Mouse (Mus musculus) embryonic stem cell, embryonic (primary cell): ENCODE measurements around the gene Ppp2r3c.

Source experiments
- CTCF ChIA-PET, 4 experiments: fragments of 300-600 bp in 2 of 4; fragments of 350-600 bp in 2 of 4; sonication (Branson Sonifier 250); formaldehyde crosslinking; loops; one replicate each; lab custom pipeline; 2022; ENCODE audit warnings: inconsistent platforms in 2 of 4; lab: Charles Lee
- POLR2A ChIA-PET, 4 experiments: fragments of 300-600 bp in 2 of 4; fragments of 350-600 bp in 2 of 4; sonication (Branson Sonifier 250); formaldehyde crosslinking; loops; one replicate each; lab custom pipeline; 2022; ENCODE audit warnings: antibody characterized with exemption in 4 of 4, inconsistent platforms in 1 of 4; lab: Charles Lee

Gene Ppp2r3c

GRCm38 (mm10) chr12:55302485-55303441 is at the start of gene Ppp2r3c:
TSS of gene Ppp2r3c (minus strand) at chr12:55302998.
- CTCF ChIA-PET, result interaction anchor here (0.5 to 1.5 kb wide), 9 partner anchors 8 to 1681 kb away, joined by 3 to 8 read pairs (median 3); partner anchors contain the start of gene Cfl2 (in 1 of the 4)
- POLR2A ChIA-PET, result interaction anchor here (0.5 to 4.7 kb wide), 65 partner anchors 8 to 534 kb away, joined by 3 to 46 read pairs (median 4); partner anchors contain the start of genes 2700097O09Rik (in 2 of the 4), Brms1l (in 2 of the 4), Srp54a (in 2 of the 4) and Aldoart2 (in 1 of the 4)

GRCm38 (mm10) chr12:55344583-55344982 is 41.8 kb upstream of the Ppp2r3c start:
- ChIA-PET CTCF (interaction anchor here in 1 of 4 experiments (1.0 kb wide), 1 partner anchor 10 kb away, joined by 5 read pairs; no protein-coding TSS in a partner anchor), POLR2A (interaction anchor here in 3 of 4 experiments (0.6 to 1.6 kb wide), 5 partner anchors 10 to 514 kb away, joined by 3 to 5 read pairs (median 3); no protein-coding TSS in a partner anchor)

- POLR2A ChIA-PET, result interaction anchor here in 3 of 4 experiments (0.7 to 1.6 kb wide), 7 partner anchors 11 to 176 kb away, joined by 3 to 6 read pairs (median 4); no protein-coding TSS in a partner anchor
Observed at GRCm38 (mm10) chr12:55343998-55344397, 41.2 kb upstream of the Ppp2r3c start.

GRCm38 (mm10) chr12:55343045-55343444 is 40.2 kb upstream of the Ppp2r3c start:
- ChIA-PET POLR2A (interaction anchor here in 2 of 4 experiments (0.6 to 1.6 kb wide), 2 partner anchors 8 to 24 kb away, joined by 3 to 6 read pairs; no protein-coding TSS in a partner anchor), CTCF (interaction anchor here in 3 of 4 experiments (0.6 to 1.0 kb wide), 3 partner anchors 13 to 27 kb away, joined by 3 to 11 read pairs (median 3); no protein-coding TSS in a partner anchor)

More at GRCm38 (mm10) chr12:55343998-55344397, 41.2 kb upstream of the Ppp2r3c start:
- CTCF ChIA-PET, result interaction anchor here (0.6 to 1.0 kb wide), 5 partner anchors 8 to 46 kb away, joined by 3 to 5 read pairs (median 3); no protein-coding TSS in a partner anchor

GRCm38 (mm10) chr12:55338490-55338889 is 35.7 kb upstream of the Ppp2r3c start:
- CTCF ChIA-PET, result interaction anchor here in 3 of 4 experiments (0.6 to 1.6 kb wide), 3 partner anchors 16 to 1414 kb away, joined by 3 to 6 read pairs (median 5); no protein-coding TSS in a partner anchor
- POLR2A ChIA-PET, result interaction anchor here in 2 of 4 experiments (0.6 to 1.6 kb wide), 3 partner anchors 10 to 85 kb away, joined by 3 to 5 read pairs (median 4); no protein-coding TSS in a partner anchor

GRCm38 (mm10) chr12:55333662-55334061 is 30.9 kb upstream of the Ppp2r3c start:
- CTCF ChIA-PET, result interaction anchor here in 1 of 4 experiments (1.2 kb wide), 1 partner anchor 184 kb away, joined by 3 read pairs; no protein-coding TSS in a partner anchor
- POLR2A ChIA-PET, result no interaction called here

GRCm38 (mm10) chr12:55329351-55329750 is 26.6 kb upstream of the Ppp2r3c start:
- ChIA-PET CTCF (no interaction called here), POLR2A (interaction anchor here in 1 of 4 experiments (0.9 kb wide), 1 partner anchor 22 kb away, joined by 3 read pairs; no protein-coding TSS in a partner anchor)

- POLR2A ChIA-PET, result interaction anchor here in 1 of 4 experiments (0.9 to 1.4 kb wide), 4 partner anchors 9 to 26 kb away, joined by 3 to 6 read pairs (median 4); partner anchors contain the start of gene Ppp2r3c
- CTCF ChIA-PET, result no interaction called here
Observed at GRCm38 (mm10) chr12:55328784-55329183, 26.0 kb upstream of the Ppp2r3c start.

GRCm38 (mm10) chr12:55325702-55326101 is 22.9 kb upstream of the Ppp2r3c start:
- CTCF ChIA-PET, result interaction anchor here (0.6 to 1.7 kb wide), 5 partner anchors 12 to 635 kb away, joined by 3 to 4 read pairs (median 3); no protein-coding TSS in a partner anchor
- POLR2A ChIA-PET, result interaction anchor here in 3 of 4 experiments (0.6 to 3.6 kb wide), 10 partner anchors 9 to 182 kb away, joined by 3 to 11 read pairs (median 4); no protein-coding TSS in a partner anchor

GRCm38 (mm10) chr12:55321642-55322291 is 19.0 kb upstream of the Ppp2r3c start:
- ChIA-PET CTCF (interaction anchor here in 3 of 4 experiments (0.6 to 1.8 kb wide), 8 partner anchors 8 to 255 kb away, joined by 3 to 7 read pairs (median 4); no protein-coding TSS in a partner anchor), POLR2A (interaction anchor here in 2 of 4 experiments (0.7 to 2.5 kb wide), 18 partner anchors 10 to 514 kb away, joined by 3 to 12 read pairs (median 4); partner anchors contain the start of genes 1110008L16Rik (in 1 of the 2), Brms1l (in 1 of the 2) and Ppp2r3c (in 1 of the 2))

GRCm38 (mm10) chr12:55315192-55315591 is 12.4 kb upstream of the Ppp2r3c start:
- CTCF ChIA-PET, result no interaction called here
- POLR2A ChIA-PET, result interaction anchor here in 1 of 4 experiments (0.6 to 2.1 kb wide), 6 partner anchors 13 to 292 kb away, joined by 3 to 7 read pairs (median 4); partner anchors contain the start of gene Ppp2r3c

GRCm38 (mm10) chr12:55313901-55314300 is 11.1 kb upstream of the Ppp2r3c start:
- POLR2A ChIA-PET, result interaction anchor here in 3 of 4 experiments (0.5 to 5.2 kb wide), 11 partner anchors 12 to 617 kb away, joined by 3 to 46 read pairs (median 3); partner anchors contain the start of gene Ppp2r3c (in 1 of the 3)
- CTCF ChIA-PET, result interaction anchor here (0.5 to 2.0 kb wide), 31 partner anchors 8 to 484 kb away, joined by 3 to 15 read pairs (median 4); partner anchors contain the start of genes Aldoart2 (in 1 of the 4), Insm2 (in 1 of the 4), Nfkbia (in 1 of the 4) and Ppp2r3c (in 1 of the 4)

- ChIA-PET CTCF (interaction anchor here (0.5 to 1.5 kb wide), 5 partner anchors 8 to 519 kb away, joined by 3 read pairs; partner anchors contain the start of gene Ppp2r3c (in 1 of the 4)), POLR2A (interaction anchor here in 3 of 4 experiments (0.6 to 5.2 kb wide), 20 partner anchors 9 to 525 kb away, joined by 3 to 46 read pairs (median 4); partner anchors contain the start of genes Ppp2r3c (in 3 of the 3) and Brms1l (in 1 of the 3))
Observed at GRCm38 (mm10) chr12:55311841-55312240, 9.0 kb upstream of the Ppp2r3c start.

GRCm38 (mm10) chr12:55309501-55309900 is 6.7 kb upstream of the Ppp2r3c start:
- CTCF ChIA-PET, result interaction anchor here in 2 of 4 experiments (0.6 to 1.1 kb wide), 3 partner anchors 12 to 185 kb away, joined by 3 to 5 read pairs (median 4); no protein-coding TSS in a partner anchor
- POLR2A ChIA-PET, result interaction anchor here in 3 of 4 experiments (0.6 to 5.2 kb wide), 14 partner anchors 7 to 527 kb away, joined by 3 to 46 read pairs (median 4); partner anchors contain the start of genes Brms1l (in 1 of the 3), Nfkbia (in 1 of the 3), Ppp2r3c (in 1 of the 3) and Ralgapa1 (in 1 of the 3)

- ChIA-PET CTCF (no interaction called here), POLR2A (interaction anchor here in 1 of 4 experiments (2.9 kb wide), 1 partner anchor 187 kb away, joined by 17 read pairs; no protein-coding TSS in a partner anchor)
Observed at GRCm38 (mm10) chr12:55308731-55309130, 5.9 kb upstream of the Ppp2r3c start.

GRCm38 (mm10) chr12:55307566-55307965 is 4.8 kb upstream of the Ppp2r3c start:
- POLR2A ChIA-PET, result interaction anchor here in 3 of 4 experiments (0.7 to 1.6 kb wide), 5 partner anchors 9 to 360 kb away, joined by 3 to 4 read pairs (median 3); partner anchors contain the start of gene Psma6 (in 1 of the 3)
- CTCF ChIA-PET, result no interaction called here
